Mouse (Mus musculus) midbrain, embryonic 14.5 days (tissue): ENCODE measurements around the gene Slc25a47. TPM values are rescaled to one million over a fixed set of nuclear protein-coding genes. Genes with fewer than 3 reads are reported as not detected.

Experiments used
- ATAC-seq: fragments of 200-750 bp; cut with Nextera tagmentation; 2 replicates; pipeline ENCODE4 v1.8.0; 2017; ENCODE audit warnings: moderate number of reproducible peaks, moderate library complexity; ENCODE audit not compliant: low FRiP score, low TSS enrichment
- DNase-seq: peaks from one replicate; pipeline ENCODE4 v3.0.0-alpha.2; 2015
- H3K27ac ChIP-seq: fragments of 300-500 bp; sonication (generic); replicated peaks from 2 replicates; pipeline ENCODE4 v1.5.1; 2014; ENCODE audit warnings: mild to moderate bottlenecking, low read depth, low read length, moderate library complexity
- H3K27me3 ChIP-seq: fragments of 300-500 bp; sonication (generic); 2 replicates; pipeline ENCODE4 v1.6.1; 2014; ENCODE audit warnings: low read length, control low read depth, mixed read lengths; ENCODE audit not compliant: control insufficient read depth, insufficient read depth
- H3K36me3 ChIP-seq: fragments of 300-500 bp; sonication (generic); 2 replicates; pipeline ENCODE4 v1.6.1; 2014; ENCODE audit warnings: low read length, control low read depth; ENCODE audit not compliant: control insufficient read depth, insufficient read depth
- H3K4me1 ChIP-seq: fragments of 300-500 bp; sonication (generic); 2 replicates; pipeline ENCODE4 v1.6.1; 2014; ENCODE audit warnings: mild to moderate bottlenecking, antibody characterized with exemption, low read length, control low read depth; ENCODE audit not compliant: control insufficient read depth, insufficient read depth
- H3K4me2 ChIP-seq: fragments of 300-500 bp; sonication (generic); 2 replicates; pipeline ENCODE4 v1.6.1; 2014; ENCODE audit warnings: mild to moderate bottlenecking, low read length, moderate library complexity
- H3K4me3 ChIP-seq: fragments of 300-500 bp; sonication (generic); replicated peaks from 2 replicates; pipeline ENCODE4 v1.5.1; 2014; ENCODE audit warnings: low read depth, low read length
- H3K9ac ChIP-seq: fragments of 300-500 bp; sonication (generic); replicated peaks from 2 replicates; pipeline ENCODE4 v1.6.1; 2014; ENCODE audit warnings: mild to moderate bottlenecking, low read length, moderate library complexity
- H3K9me3 ChIP-seq: fragments of 300-500 bp; sonication (generic); 2 replicates; pipeline ENCODE4 v1.6.1; 2016; ENCODE audit warnings: low read length, control low read depth, mixed read lengths; ENCODE audit not compliant: control insufficient read depth
- WGBS: fragments of 180-500 bp; shearing (Covaris S2); extraction: QIAGEN DNeasy Blood & Tissue Kit; methylation state at CpG from one replicate; pipeline ENCODE4 v1.1.7; 2014; 5-methylcytosine and 5-hydroxymethylcytosine counted together
- polyA plus RNA-seq: library from polyadenylated mRNA; unstranded; fragments of >200 nt; fragmentation: Nextera tagmentation; extraction: Ambion mirVana; gene quantifications from 2 replicates; pipeline ENCODE4 v1.2.1, GENCODE M21; 2014

The Slc25a47 gene
- polyA plus RNA-seq, result 10.9 and 11.1 TPM in 2 replicates

GRCm38 (mm10) chr12:108835840-108836409, at the start of gene Slc25a47, which contains the start of gene Slc25a29:
Gene Slc25a47 (plus strand): TSS chr12:108836046.
Gene Slc25a29 (minus strand): TSS chr12:108835883.
- Histone ChIP-seq H3K4me2 (peak within 1 kb of the TSS; percentile 92), H3K4me1 (peaks cover 30% of the 10 kb centered on the region)
- under 1% methylated on average over 53 of the region's 53 CpGs for WGBS

GRCm38 (mm10) chr12:108787329-108787728, 48.5 kb upstream of the Slc25a47 start:
- ATAC-seq (no peak), DNase-seq (no peak)
- Histone ChIP-seq H3K4me2 (no peak overlapping the region), H3K9ac (no peak overlapping the region), H3K27ac (no peak overlapping the region), H3K4me3 (no peak overlapping the region), H3K27me3 (no peaks in the 10 kb centered on the region), H3K36me3 (no peaks in the 10 kb centered on the region), H3K4me1 (peaks cover 16% of the 10 kb centered on the region), H3K9me3 (no peaks in the 10 kb centered on the region)
- 93% methylated on average over 2 of the region's 2 CpGs for WGBS

More at GRCm38 (mm10) chr12:108835840-108836409, at the start of gene Slc25a47, which contains the start of gene Slc25a29:
- Histone ChIP-seq H3K9me3 (no peaks in the 10 kb centered on the region), H3K27me3 (no peaks in the 10 kb centered on the region), H3K27ac (peak within 1 kb of the TSS; percentile 89), H3K9ac (peak within 1 kb of the TSS; percentile 80), H3K4me3 (peak within 1 kb of the TSS; percentile 74), H3K36me3 (peaks cover 3% of the 10 kb centered on the region)
- DNase-seq (peak; percentile 99), ATAC-seq (peak; percentile 98)

- peaks cover 37% of the 10 kb centered on the region for H3K4me1 ChIP-seq
Measured at GRCm38 (mm10) chr12:108792152-108792545, 43.7 kb upstream of the Slc25a47 start.

GRCm38 (mm10) chr12:108792546-108793452, 43.0 kb upstream of the Slc25a47 start, which contains the start of gene Yy1:
Gene Yy1 (plus strand): TSS chr12:108792973.
- ATAC-seq (peak; percentile 94), DNase-seq (peak; percentile 100)
- H3K4me1 ChIP-seq, result peaks cover 39% of the 10 kb centered on the region
- H3K4me2 ChIP-seq, result peak within 1 kb of the TSS; percentile 73
- no peaks in the 10 kb centered on the region for H3K36me3 ChIP-seq
- peak within 1 kb of the TSS; percentile 98 for H3K4me3 ChIP-seq
- WGBS, result under 1% methylated on average over 101 of the region's 127 CpGs
- peak within 1 kb of the TSS; percentile 97 for H3K27ac ChIP-seq
- no peaks in the 10 kb centered on the region for H3K9me3 ChIP-seq
- no peaks in the 10 kb centered on the region for H3K27me3 ChIP-seq
- H3K9ac ChIP-seq, result peak within 1 kb of the TSS; percentile 93

More at GRCm38 (mm10) chr12:108792152-108792545, 43.7 kb upstream of the Slc25a47 start:
- Histone ChIP-seq H3K27me3 (no peaks in the 10 kb centered on the region), H3K9ac (peak overlapping the region; percentile 93), H3K4me2 (peak overlapping the region; percentile 73), H3K4me3 (peak overlapping the region; percentile 98), H3K36me3 (no peaks in the 10 kb centered on the region), H3K27ac (peak overlapping the region; percentile 97), H3K9me3 (no peaks in the 10 kb centered on the region)
- DNase-seq, result peak; percentile 91
- under 1% methylated on average over 52 of the region's 52 CpGs for WGBS
- peak; percentile 44 for ATAC-seq

GRCm38 (mm10) chr12:108793453-108793941, 42.3 kb upstream of the Slc25a47 start:
- Histone ChIP-seq H3K27me3 (no peaks in the 10 kb centered on the region), H3K27ac (peak overlapping the region; percentile 97), H3K36me3 (no peaks in the 10 kb centered on the region), H3K4me3 (peak overlapping the region; percentile 98), H3K9me3 (no peaks in the 10 kb centered on the region), H3K4me2 (peak overlapping the region; percentile 61), H3K9ac (peak overlapping the region; percentile 93), H3K4me1 (peaks cover 39% of the 10 kb centered on the region)
- no peak for ATAC-seq
- under 1% methylated on average over 61 of the region's 71 CpGs for WGBS
- peak; percentile 24 for DNase-seq

- Histone ChIP-seq H3K36me3 (no peaks in the 10 kb centered on the region), H3K27me3 (no peaks in the 10 kb centered on the region), H3K4me1 (peaks cover 39% of the 10 kb centered on the region), H3K27ac (peak overlapping the region; percentile 97), H3K4me3 (peak overlapping the region; percentile 98), H3K4me2 (peak overlapping the region; percentile 61), H3K9ac (peak overlapping the region; percentile 93), H3K9me3 (no peaks in the 10 kb centered on the region)
- WGBS, result under 1% methylated on average over 75 of the region's 94 CpGs
- peak; percentile 64 for ATAC-seq
- DNase-seq, result peak; percentile 94
Measured at GRCm38 (mm10) chr12:108794078-108794711, 41.7 kb upstream of the Slc25a47 start.

GRCm38 (mm10) chr12:108794979-108795537, 40.8 kb upstream of the Slc25a47 start:
- H3K27ac ChIP-seq, result 0 out of 2 replicates have a peak overlapping the region, but pooled peaks have one; percentile 97
- no peaks in the 10 kb centered on the region for H3K36me3 ChIP-seq
- peak overlapping the region; percentile 93 for H3K9ac ChIP-seq
- peaks cover 42% of the 10 kb centered on the region for H3K4me1 ChIP-seq
- DNase-seq (peak; percentile 9), ATAC-seq (no peak)
- no peaks in the 10 kb centered on the region for H3K9me3 ChIP-seq
- H3K4me3 ChIP-seq, result peak overlapping the region; percentile 98
- WGBS, result 14% methylated on average over 9 of the region's 9 CpGs
- H3K27me3 ChIP-seq, result no peaks in the 10 kb centered on the region
- H3K4me2 ChIP-seq, result peak overlapping the region; percentile 61

GRCm38 (mm10) chr12:108801613-108802012, 34.2 kb upstream of the Slc25a47 start:
- Histone ChIP-seq H3K4me1 (peaks cover 18% of the 10 kb centered on the region), H3K27ac (no peak overlapping the region), H3K4me2 (no peak overlapping the region), H3K4me3 (no peak overlapping the region), H3K9ac (no peak overlapping the region), H3K9me3 (no peaks in the 10 kb centered on the region), H3K36me3 (no peaks in the 10 kb centered on the region), H3K27me3 (no peaks in the 10 kb centered on the region)
- ATAC-seq, result no peak
- 74% methylated on average over 2 of the region's 2 CpGs for WGBS
- no peak for DNase-seq
